Mouse (Mus musculus): ENCODE measurements at regions not wholly inside any gene's neighbourhood (a gene's known extent, or its start where the extent isn't known, plus 50 kb on each side); places are given as distances from the start of the nearest gene placed in this dataset.

DNA sequence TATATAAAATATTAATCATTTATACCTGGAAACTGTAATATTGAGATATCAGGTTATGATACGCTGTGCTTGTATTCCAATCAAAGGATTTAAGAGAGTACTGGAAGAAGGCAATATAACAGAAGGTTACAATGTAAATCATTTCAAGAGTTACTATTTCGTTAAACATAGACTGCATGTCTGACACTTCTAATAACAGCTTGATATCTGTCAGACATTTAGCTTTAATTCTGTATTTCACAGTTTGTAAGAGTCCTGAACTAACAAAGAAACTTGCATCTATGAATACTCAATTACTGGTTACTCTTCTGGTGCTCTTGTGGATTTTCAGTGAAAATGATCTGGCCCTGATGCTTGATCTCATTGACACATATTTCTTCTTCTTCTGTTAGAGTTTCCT, 840.6 kb downstream of the Cdh9 start:
- DNase-seq: no peak

DNA sequence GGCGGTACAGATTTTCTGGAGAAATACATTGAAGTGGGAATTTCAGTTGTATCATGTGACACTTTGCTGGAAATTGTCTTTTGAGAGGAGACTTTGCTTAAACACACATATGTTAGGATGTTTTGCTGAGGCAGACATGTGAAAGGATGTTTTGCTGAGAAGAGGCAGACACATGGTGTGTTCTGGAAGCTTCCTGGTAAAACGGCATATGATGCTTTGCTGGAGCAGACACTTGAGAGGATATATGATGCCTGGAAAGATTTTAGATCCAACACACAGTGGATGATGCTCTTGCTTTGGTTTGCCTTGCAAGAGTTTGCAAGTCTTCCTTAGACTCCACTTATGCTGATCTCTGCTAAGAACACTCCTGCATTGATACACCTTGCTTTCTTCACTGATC, 860.1 kb downstream of the Cdh9 start:
- no peak for DNase-seq

DNA sequence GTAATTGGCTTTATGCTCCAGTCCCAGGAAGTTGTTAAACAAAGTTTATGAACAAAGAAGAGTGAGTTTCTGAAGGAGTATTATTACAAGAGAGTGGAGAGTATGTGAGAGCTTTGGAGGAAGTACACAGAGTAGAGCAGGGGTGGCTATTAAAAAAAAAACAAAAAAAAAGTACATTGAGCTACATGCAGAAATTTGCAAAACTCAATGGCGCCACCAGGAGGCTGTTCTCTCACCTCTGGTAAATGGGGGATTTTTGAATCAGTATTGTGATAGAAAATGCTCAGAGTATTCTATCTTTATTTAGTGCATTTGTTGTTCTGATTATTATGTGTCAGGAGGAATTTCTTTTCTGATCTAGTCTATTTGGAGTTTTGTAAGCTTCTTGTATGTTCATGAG, 875.8 kb downstream of the Cdh9 start:
- peak; percentile 22 for DNase-seq

DNA sequence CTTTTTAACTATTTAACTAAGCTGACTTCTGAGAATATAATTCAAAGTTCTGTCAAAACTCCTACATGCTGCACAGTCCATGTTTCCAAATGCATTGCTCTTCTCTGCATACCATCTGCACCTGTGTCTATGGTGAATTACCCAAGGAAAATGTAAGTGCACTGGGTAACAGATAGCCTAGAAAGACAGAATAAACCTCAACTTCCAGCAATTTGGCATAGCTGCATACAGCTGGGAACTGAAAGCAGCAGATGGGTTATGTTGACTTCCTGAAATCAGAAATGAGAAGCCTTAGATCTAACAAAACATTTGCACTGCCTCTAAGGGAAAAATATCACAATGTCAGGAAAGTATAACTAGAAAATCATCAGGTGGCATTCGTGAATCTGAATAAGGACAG, 886.4 kb downstream of the Cdh9 start:
- DNase-seq: no peak

DNA sequence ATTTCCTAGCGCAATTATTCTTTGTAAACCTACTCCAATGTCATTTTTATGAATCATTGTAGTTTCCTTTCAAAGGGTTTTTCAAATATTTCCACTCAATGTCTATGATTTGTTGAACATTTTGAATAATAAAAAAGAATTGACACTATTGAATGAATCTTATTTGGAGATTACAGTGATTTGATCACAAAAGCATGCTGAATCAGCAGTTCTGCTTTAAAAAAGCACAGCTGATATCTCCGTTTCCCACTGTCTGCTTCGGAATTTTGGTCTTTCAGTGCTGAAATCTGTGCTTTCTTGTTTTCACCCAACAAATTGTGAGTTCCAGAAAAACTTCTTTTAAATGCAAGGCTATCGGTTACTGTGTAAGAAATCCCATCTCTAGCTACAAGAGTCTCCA, 912.7 kb downstream of the Cdh9 start:
- no peak for DNase-seq

All from right cerebral cortex, postnatal 4 days (tissue).